Mouse (Mus musculus): ENCODE results near the gene Psapl1.

Gene Psapl1

DNA sequence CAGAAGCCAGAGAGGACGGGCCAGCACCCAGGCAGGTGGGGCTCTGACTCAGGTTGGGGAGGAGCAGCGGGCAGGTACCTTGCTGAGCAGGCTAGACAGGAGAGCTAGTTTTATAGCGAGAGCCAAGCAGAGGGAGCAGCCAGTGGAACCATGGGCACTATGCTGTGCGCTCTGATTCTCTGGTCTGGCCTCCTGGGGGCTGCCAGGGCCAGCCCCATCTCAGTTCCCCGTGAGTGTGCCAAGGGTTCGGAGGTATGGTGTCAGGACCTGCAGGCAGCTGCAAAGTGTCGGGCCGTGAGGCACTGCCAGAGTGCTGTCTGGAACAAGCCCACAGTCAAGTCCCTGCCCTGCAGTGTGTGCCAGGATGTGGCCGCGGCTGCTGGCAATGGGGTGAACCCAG is at the start of gene Psapl1:
Gene Psapl1, plus strand, starts transcription at position 106 of the 400 bp plus-strand sequence.
- no peak for DNase-seq (ENCODE audit: low read depth)

DNA sequence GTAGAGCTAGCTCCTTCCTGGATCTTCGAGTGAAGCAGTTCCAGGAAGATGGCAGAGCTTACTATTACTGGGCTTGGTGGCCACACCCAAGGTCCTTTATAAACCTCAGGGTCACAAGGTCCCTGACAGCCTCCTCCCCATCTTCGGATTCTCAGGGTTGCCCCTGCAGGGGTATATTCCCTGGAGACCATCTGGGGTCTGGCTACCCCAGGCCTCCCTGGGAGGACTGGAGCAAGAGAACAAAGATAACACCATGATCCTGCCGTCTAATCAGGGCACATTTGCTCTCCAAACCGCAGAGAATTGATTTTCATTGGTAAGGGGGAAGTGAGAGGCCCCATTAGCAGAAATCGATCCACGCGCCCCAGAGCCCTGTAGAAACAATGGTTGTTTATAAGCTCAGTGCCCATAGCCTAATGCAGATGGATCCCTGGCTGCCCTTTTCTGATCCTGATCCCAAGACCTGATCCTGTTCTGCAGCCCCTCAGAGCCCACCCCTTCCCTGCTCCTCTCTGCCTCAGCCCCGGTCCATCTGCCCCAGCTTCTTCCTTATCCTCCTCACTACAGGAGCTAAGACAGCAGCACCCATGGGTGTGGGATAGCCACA is 48.8 kb upstream of the Psapl1 start:
- no peak for DNase-seq (ENCODE audit: low read depth)

DNA sequence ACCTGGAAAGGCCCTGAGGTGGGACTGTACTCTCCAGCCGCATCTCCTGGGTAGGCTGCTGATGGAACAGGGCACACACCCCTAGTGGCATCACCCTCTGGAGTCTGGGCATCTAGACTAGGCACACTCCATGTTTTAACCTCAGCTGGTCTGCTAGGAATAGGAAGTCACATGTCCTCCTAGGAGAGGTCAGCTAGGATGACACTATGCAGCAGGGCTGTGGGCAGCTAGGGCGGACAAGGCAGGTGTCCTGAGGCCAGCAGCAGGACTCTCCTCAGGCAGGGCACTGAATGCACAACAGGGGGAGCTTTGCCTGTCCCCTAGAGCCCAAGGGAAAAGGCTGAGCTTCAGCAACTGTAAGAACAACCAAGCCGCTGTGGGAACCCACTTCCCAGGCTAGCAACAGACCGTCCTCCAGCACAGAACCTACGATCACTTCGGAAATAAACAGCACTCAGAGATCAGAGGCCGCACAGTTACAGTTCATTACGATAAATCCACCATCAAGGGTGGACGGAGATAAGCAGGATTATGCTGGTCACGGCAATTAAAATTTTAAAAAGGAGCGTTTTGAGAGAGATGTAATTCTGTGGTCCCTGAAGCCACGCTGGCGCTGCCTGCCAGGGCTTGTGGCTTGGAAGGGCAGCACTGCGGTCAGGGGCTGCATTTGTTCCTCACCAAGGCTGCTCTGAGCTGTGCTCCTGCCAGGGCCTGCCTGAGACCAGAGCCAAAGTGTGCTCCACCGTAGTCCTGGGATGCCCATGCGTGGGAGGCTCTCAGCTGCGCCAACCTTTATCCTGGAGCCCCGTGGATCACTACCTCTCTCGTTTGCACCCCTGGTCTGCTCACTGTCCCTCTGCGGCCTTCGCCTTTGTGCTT is 38.2 kb upstream of the Psapl1 start:
- no peak for DNase-seq (ENCODE audit: low read depth)

DNA sequence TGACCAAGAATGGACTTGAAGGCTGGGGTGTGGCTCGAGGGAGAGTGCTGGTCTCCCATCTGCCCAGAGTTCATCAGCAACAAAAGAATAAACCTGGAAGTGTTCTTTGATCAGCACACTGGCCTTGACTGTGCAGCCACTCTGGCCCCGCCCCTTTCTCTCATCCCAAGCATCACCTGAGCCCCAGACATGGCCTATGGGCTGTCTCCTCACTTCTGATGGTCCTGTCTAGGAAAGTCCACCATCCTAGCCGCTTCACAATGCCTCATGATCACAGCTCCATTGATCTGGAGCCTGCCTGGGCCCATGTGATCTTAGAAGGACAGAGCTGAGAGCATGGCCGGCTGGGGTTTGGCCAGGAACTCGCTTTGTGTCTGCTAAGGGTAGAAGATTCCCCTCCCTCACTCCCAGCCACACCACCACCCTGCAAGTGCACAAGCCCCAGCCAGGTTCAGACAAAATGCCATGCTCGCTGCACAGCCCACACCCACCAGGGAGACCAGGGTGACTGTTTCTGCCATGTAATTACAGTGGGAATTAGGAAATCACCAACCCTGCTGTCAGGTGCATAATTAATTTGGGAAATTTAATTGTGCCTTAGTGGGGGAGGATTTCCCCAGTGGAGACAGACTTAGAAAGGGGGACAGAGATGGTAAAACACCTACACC is 37.3 kb upstream of the Psapl1 start:
- no peak for DNase-seq (ENCODE audit: low read depth)

DNA sequence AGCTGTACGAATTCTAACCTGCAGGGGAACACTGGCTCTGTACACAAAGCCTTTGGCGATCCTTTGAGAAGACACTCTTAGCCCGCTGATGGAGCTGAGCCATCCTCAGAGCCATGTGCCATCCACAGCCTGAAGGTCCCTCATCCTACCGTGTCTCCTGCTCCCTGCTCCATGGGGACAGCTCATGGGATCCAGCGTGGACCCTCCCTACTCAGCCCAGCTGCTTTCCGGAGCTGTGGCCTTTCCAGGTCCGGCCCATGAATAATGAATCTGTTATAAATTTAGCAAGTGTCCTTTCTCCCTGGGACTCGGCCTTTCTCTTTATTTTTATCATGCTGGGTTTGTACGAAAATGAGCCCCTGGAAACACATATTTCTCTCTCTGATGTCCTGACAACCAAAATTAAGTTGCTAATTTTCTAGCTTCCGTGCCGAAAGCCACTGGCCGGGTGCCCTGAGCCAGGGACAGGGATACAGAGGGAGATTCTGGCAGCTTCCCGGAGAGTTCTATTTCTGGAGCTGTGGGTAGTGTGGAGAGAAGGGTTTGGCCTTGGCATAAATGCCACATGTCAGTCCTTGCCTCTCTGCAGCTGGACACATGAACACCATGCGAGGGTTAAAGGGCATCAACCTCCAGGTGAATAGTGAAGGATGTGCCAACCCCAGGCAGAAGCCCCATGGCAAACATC is 34.7 kb upstream of the Psapl1 start:
- no peak for DNase-seq (ENCODE audit: low read depth)

DNA sequence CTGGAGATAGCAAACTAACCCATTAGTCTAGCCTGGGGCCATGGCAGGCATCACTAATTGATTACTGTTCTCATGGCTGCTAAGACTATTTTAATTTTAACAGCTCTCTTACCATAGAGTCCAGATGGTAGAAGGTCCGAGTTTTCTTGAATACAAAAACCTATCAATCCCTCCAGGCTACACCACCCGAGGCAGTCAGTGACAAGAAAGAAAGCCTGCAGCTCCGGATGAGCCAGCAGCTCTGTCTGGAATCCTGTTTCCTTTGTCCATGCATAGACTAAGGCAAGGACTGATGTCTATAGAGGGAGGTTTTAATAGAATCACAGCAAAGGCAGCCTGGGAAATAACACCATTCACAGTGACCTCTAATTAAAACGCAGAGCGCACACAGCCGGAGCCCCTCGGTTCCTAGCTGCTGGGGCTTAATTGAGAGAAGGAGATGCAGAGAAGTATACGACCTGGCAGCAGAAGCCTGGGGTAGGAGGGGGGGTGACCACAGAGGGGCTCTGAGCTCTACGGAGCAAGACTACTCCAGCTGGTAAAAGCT is 29.2 kb upstream of the Psapl1 start:
- no peak for DNase-seq (ENCODE audit: low read depth)

DNA sequence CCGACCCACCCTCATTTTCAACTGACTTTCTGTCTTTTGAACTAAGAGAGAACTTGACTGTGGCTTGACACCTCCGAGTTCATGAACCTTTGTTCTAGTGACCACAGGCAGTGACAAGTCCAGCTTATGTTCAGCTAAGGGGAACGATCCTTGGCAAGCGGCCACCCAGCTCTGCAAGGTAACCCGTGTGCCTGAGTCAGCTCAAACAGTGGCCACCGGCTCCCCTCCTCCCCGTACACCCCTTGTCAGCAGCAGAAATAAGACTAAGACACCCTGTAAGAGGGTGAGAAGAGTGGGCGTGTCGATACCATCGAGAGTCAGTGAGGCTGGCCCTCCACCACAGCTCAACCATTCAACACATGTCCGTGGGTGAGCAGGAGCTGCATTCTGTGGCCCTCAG is 27.4 kb upstream of the Psapl1 start:
- DNase-seq (ENCODE audit: low read depth) = no peak

DNA sequence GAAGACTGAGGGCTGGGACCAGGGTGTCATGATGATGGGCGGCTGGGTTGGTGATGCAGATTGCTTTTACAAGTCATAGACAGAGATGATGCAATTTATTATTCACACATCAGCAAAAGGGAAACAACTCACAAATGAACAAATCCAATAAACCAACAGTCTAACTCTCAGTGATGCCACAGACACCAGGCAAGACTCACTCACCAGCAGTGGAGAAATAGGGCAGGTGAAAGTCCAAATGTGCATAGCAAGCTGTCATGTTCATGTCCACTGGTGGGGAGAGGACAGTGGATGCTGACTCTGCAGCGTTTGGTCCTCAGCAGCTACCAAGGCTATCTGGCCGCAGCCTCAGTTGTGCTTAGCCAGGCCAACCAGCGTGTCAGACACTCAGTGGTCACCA is 26.9 kb upstream of the Psapl1 start:
- DNase-seq (ENCODE audit: low read depth) = no peak

DNA sequence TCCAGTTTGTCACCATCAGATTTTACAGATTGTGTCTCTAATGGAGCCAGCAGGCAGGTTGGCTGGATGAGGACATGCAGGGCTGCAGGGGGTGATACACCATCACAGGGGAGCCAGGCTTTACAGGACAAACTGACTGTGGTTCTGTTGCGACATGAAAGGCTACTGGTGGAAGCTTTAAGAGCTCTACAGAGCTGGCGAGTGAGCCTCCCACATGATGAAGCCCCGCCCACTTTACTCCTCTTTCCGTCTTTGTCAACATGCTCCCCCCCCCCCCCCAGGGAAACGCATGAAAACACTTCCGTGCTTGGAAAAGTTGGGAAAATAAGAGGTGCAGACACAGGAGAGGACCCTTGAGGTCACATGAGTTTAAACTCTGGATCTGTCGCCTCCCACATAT is 25.6 kb upstream of the Psapl1 start:
- DNase-seq (ENCODE audit: low read depth) = no peak

DNA sequence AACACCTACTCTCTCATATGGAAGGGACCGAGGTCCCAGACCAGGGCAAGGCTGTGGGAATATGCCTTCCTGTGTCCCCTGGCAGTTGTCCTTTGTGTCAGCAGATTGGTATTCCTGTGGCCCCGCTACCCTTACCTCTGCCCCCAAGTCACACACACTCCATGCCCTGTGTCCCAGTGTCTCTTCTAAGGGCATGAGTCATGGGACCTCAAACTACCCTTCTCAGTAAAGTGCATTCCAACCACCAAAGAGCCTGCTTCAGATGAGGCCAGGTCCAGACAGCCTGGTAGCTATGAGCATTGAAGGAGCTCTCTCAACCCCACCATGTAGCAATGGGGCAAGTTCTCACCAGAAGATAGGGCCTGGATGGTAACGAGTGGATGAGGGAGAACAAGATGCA is 25.0 kb upstream of the Psapl1 start:
- DNase-seq (ENCODE audit: low read depth) = no peak

DNA sequence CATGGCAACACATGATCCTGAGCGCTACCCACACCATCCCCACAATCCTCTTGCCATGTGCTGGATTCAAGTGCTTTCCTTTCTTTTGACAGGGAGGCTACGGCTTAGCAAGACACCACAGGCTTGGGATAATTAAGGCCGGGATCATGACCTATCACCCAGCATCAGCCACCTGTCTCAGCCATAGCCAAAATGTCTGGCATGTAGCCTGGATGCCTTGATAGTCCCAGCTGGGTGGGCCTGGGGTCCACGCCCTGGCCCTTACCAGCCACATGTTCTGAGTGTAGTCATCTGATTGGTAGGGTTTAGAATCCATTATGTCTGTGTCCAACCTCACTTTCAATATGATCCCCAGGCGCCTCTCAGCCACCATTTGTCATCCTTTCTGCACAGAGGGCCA is 24.1 kb upstream of the Psapl1 start:
- DNase-seq (ENCODE audit: low read depth) = no peak

DNA sequence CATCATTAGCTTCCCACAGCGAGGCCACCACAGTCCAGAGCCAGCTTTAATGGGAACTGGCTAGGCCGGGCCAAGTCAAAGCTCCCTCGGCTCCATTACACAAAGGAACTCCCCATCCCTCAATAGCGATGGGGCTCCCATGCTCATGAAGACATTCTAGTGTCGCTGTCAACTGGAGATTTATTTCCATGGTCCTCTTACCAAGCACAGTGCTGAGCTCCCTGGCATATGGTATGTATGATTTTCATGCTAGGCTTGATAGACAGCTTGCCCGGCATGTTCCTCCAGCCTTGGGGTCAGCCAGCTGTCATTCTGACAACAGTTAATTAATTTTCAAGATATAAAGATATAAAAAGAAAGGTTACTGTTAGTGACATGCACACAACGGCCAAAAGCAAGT is 21.5 kb upstream of the Psapl1 start:
- no peak for DNase-seq (ENCODE audit: low read depth)

DNA sequence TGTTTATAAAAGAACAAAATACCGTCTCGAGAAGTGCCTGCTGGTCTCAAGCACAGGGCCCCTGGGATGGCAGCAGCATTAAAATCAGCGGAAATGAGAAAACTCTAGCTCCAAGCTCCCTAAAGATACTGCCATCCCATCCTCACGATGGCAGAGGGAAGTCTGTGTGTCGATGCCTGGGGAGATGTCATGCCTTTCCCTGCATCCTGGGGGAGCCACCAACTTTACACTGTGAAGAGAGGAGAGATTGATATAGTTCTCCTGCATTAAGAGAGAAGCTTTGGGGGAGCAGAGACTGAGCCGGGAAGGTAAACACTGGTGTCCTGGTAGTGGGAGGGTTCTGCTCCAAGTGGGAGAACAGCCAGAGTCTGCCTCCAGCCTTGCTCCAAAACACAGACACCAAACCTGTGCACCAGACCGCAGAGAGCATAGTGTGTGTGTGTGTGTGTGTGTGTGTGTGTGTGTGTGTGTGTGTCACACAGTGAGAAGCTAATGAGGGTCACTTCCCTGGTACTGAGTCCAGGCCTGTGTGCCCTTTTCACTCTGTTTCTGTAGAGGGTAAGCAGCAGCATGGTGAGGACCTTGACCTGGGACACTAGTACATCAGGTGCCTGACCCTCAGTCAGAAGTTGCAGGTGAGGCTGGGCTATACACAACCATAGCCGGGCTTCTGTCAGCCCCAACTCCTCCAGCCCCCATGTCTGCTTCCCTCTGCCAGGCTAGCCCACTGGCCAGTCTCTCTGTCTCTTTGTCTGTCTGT is 17.3 kb upstream of the Psapl1 start:
- no peak for DNase-seq (ENCODE audit: low read depth)

DNA sequence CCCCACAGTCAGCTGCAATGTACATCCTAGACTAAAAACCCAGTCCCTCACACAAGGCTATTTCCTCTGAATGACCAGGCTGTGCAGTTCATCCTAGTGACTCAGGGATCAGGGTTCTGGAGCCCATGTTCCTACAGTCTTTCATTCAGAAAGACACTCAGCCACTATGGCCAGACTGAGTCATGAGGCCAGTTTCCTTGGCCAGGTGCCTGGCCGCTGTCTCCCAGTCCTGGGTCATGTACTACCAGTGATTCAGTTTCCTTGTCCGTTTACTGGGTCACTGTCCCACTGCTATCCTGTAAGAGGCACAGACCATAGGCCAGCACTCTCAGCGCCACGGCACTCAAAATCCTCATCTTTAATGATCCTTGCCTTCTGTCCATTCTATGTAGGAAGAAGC is 15.5 kb upstream of the Psapl1 start:
- no peak for DNase-seq (ENCODE audit: low read depth)

DNA sequence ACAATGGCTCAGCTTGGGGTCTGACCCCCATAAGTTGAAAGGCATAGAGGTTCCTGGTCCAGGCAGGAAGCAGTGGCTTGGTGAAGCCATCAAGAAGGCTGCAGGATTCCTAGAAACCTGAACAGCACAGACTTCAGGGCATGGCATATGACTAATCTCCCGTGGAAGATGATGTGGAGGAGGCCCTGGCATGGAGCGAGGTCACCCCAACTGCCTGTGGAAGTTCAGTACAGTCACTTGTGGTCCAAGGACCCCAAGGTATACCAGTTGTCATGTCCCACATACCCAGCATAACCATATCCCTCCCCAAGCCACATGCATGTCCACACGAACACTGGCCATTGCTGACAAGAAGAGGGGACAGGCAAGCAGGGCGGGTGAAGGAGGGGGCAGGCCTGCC is 12.5 kb upstream of the Psapl1 start:
- DNase-seq (ENCODE audit: low read depth) = no peak

DNA sequence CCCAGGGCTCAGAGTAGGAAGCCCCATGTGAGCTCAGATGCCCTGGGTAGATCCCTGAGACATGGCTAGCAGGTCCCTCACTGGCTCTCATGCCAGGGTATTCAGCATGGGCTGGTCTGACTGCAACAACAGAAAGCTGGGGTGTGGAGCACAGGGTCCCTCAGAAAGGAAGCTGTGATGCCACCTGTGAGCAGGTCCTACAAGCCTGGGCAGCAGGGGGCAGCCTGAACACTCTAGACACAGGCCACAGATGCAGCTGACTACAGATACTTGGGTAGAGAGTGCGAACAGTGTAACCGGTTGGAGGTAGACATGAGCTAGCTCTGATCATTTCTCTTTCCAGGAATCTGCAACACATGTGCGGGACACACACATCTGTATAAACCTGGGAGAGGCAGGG is 11.9 kb upstream of the Psapl1 start:
- DNase-seq (ENCODE audit: low read depth) = peak; percentile 6

DNA sequence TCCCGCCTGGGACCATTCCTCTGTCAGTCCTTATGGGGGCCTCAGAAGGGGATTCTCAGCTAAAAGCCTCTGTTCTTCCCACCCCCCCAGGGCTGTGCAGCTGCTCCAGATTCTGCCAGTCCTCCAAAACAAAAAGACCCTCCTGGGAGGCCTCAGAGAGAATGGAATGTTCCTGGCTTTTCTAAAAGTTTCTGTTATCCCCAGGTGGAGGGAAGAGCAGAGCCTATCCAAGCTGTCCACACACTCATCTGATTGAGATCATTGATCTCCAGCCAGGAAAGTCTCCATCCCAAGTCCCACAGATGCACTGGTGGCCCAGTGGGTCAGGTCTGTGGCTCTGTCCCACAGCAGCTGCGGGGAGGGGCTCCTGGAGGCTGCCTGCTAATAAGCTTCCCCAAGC is 11.1 kb upstream of the Psapl1 start:
- no peak for DNase-seq (ENCODE audit: low read depth)

DNA sequence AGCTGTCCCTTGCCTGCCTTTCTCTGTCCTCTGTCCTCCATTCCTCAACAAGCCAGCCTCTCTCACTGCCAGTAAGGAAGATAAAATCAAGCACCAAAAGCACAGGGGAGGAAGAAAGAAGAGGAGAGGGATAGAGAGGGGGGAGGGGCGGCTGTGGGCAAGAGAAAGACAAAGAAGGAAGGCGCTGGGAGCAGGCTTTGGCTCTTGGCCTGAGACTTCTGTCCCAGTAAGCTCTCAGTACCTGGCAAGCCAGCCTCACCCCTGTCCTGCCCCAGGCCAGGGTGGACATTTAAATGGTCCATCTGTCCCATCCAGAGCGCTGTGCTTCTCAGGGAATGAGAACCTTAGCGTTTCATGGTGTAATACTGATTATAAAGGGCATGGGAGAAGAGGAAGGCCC is 9.2 kb upstream of the Psapl1 start:
- DNase-seq (ENCODE audit: low read depth) = no peak

DNA sequence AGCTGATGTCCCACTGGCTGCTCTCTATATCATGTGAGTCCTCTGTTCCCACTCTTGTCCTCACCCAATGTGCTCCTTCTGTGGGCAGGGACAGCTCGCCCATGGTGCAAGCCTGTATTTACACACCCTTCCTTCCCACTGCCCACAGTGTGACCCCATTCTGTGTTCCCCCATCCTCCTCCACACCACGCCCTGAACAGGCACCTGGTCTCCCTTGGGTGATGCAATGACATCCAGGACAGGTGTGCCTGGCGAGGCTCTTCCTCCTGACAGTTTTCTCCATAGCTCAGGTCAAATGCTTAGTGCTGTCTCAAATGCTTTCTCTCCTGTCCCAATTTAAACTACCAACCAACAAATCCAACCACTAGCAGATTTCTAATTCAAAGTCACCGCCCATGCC is 8.4 kb upstream of the Psapl1 start:
- no peak for DNase-seq (ENCODE audit: low read depth)

DNA sequence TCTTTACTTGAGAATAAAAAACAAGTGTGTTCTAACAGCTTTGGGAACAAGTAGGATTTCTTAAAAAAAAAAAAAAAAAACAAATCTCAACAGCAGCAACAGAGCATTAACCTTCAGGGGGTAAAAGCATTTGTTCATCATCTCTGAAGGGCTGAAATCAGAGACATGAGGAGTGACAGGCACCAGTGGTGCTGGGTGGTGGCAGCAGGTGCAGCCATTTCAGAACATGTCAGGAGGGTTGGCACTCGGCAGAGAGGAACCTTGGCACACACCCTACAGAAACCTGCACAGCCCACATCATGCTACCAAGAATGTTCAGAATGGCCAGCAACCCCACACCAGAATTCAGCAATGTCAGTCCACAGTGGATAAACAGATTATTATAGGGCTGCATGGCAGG is 4.3 kb upstream of the Psapl1 start:
- DNase-seq (ENCODE audit: low read depth) = no peak

DNA sequence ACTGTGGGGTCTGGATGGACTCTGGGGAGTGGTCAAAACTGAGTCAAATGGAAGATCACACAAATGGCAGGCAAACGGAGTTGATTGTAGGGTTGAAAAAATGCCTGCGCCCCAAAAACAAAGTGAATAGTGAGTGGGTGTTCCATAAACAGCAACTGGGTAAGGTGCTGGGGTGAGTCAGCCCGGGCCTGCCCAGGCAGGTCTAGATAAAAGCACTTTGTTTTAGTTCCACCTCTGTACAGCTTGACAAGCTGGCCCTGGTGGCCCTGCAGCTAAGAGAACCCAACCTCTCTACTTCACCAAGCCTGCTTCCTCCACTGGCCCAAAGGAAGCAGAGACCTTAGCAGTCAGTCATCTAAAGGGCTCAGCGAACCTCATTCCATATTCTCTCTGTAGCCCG is 1.0 kb upstream of the Psapl1 start:
- DNase-seq (ENCODE audit: low read depth) = no peak

DNA sequence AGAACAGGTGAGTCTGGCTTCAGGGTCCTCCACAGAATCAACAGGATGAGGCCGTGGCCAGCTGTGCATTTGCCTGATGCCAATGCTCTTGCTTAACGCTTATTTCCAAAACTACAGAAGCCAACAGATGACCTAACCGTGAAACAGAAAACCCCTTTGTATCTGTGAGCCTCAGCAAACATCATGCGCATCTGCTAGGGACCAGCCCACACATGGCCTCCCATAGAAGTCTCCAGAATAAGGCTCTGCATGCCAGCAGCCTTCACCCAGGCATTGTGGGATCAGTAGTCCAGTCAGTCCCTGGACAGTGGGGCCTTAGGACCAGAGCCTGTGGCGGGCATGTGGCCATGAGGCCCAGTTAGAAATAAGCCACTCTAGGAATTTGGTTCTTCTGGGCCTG is 400 bp upstream of the Psapl1 start:
- no peak for DNase-seq (ENCODE audit: low read depth)
